Mouse (Mus musculus): ENCODE data around the gene Ddo. TPM values are rescaled to one million over a fixed set of nuclear protein-coding genes. Genes with fewer than 3 reads are reported as not detected.

The Ddo gene
- polyA plus RNA-seq, 1 experiment, result 11.0 TPM

DNA sequence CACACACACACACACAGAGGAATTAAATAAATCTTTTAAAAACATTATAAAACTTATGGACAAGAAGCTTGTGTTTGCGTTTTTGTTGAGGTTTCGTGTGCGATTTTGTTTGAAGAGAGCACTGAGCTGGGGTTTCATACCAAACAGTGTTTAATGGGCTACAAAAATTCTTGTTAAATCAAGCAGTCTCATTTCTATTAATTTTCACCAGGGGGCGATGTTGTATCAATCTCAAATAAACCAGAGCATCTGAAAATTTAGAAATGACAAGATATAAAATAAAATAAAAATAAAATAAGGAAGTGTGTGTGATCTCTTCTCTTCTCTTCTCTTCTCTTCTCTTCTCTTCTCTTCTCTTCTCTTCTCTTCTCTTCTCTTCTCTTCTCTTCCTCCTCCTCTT lies 19.8 kb downstream of the Ddo start:
- DNase-seq (ENCODE audit: extremely low spot score in 1 of 2, low spot score in 1 of 2), result peak in 1 of 2 experiments; percentile 74

DNA sequence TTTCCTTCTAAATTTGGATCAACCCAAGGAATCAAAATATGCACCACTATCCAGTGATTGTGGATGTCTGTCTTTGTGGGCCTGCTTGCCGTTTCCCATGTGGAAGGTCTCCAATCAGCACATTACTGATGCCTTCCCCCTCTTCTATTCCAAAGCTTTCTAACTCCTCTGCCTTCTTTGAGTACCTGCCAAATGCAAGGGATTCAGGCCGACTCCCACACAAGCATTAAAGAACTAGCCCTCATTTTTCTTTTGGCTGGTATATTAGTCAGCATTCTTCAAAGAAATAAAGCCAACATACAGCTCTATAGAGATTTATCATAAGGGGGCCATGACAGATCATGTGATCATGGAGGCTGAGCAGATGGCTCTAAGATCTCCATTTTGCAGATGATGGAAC lies 21.9 kb downstream of the Ddo start:
- no peak for DNase-seq (ENCODE audit: extremely low spot score in 1 of 2, low spot score in 1 of 2)

DNA sequence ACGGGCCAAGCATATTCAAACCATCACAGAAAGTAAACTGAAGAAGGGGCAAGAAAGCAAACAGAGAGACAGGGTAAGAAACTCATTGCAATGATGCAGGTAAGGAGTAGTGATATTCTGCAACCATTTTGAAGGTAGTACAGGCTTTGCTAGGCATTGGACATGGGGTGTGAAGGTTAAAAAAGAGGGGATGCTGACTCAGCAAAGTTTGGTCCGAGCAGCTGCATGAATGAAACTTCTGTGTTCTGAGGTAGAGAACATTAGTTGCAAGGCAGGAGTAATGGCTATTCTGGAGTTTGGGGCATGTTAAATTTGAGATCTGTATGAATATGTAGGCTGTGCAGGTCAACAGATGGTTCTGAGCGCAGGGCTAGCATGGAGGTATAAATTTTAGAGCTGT lies 35.5 kb downstream of the Ddo start:
- DNase-seq (ENCODE audit: extremely low spot score in 1 of 2, low spot score in 1 of 2), result no peak

DNA sequence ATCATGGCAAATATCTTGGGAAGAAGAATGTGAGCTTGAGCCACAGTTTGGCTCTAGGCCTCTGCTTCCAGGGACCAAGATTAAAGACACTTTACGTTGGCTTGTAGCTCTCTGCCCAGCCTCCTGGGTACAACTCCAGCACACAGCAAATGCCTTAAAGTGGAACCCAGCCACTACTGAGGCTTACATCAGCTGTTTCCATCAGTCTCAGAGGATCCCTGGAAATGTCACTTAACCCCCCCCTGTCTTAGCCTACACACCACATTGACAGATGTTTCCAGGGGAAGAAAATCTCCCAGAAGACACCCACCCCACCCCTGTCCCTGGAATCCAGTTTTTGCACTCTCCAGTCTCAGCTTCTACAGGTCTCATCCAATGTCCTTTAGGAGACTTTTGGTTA lies 37.1 kb downstream of the Ddo start:
- DNase-seq (ENCODE audit: extremely low spot score in 1 of 2, low spot score in 1 of 2), result no peak

DNA sequence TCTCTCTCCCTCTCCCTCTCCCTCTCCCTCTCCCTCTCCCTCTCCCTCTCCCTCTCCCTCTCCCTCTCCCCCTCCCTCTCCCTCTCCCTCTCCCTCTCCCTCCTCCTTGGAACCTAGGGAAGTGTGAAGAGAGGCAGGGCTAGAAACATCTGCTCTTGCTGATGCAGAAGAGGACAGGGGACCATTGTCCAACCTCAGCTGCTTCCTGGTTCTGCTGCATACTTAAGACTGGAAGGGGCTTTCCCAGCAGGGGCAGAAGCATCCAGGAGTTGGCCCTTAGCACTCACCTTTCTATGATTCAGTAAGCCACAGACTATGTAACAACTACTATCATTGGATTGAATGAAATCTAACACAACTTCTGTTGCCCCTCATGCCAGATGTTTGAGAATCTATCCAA lies 38.8 kb downstream of the Ddo start:
- no peak for DNase-seq (ENCODE audit: extremely low spot score in 1 of 2, low spot score in 1 of 2)

DNA sequence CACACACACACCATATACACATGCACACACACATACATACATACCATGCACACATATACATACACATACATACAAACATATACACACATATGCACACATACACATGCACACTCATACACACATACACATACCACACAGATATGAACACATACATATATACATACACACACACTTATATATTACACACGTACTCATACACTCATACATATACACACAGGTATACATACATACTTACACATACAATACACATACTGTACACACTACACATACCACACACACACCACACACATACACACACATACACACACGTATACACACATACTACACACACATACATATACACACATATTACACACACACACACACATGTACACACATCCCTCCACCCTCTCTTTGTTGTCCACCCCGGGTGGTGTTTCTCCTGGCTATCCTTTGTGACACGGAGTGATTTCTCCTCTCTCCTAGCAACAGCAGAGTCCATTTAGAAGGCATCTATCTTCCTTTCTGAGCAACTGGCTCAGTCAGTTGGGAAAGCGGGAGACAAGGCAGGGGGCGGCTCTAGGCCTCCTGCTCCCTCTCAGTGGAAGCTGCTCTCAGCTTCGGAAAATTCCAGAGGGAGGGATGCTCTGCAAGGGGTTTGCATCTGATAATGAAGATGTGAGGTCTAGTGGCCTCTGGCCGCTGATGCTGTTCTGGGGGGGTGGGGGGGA lies 42.9 kb downstream of the Ddo start:
- DNase-seq (ENCODE audit: extremely low spot score in 1 of 2, low spot score in 1 of 2), result no peak

- DNase-seq (ENCODE audit: extremely low spot score in 1 of 2, low spot score in 1 of 2), result no peak
Measured at GRCm38 (mm10) chr10:40673297-40673665, 43.5 kb downstream of the Ddo start.

DNA sequence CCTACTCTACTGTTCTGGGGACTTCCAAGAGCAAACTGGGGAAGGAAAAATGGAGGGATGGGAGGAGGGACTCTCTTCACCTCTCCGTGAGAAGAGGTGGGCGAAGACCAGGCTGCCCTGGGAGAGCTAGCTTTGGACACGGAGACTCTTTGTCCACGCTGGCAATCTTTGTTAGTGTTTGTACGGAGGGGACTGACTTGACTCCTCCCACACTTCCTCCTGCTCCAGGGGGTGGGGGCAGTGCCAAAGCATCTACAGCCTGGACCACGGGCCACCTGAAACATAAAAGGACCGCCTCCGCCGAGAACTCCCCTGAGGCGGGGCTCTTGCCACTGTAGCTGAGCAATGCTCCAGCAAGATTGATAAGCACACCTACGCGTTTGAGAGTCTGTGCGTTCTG lies 44.3 kb downstream of the Ddo start:
- no peak for DNase-seq (ENCODE audit: extremely low spot score in 1 of 2, low spot score in 1 of 2)

- no peak for DNase-seq (ENCODE audit: extremely low spot score in 1 of 2, low spot score in 1 of 2)
Measured at GRCm38 (mm10) chr10:40675921-40676320, 46.1 kb downstream of the Ddo start.

- no peak for DNase-seq (ENCODE audit: extremely low spot score in 1 of 2, low spot score in 1 of 2)
Measured at GRCm38 (mm10) chr10:40678477-40678876, 48.7 kb downstream of the Ddo start.

- DNase-seq (ENCODE audit: extremely low spot score in 1 of 2, low spot score in 1 of 2), result peak; percentile 85 to 88
Measured at GRCm38 (mm10) chr10:40682470-40682869, 52.7 kb downstream of the Ddo start.

GRCm38 (mm10) chr10:40683092-40683867 lies 53.5 kb downstream of the Ddo start, which contains the start of gene Mettl24:
TSS of gene Mettl24 (plus strand) at chr10:40683282.
- peak; percentile 52 to 77 for DNase-seq (ENCODE audit: extremely low spot score in 1 of 2, low spot score in 1 of 2)

GRCm38 (mm10) chr10:40683868-40684253 lies 54.0 kb downstream of the Ddo start:
- no peak for DNase-seq (ENCODE audit: extremely low spot score in 1 of 2, low spot score in 1 of 2)

- DNase-seq (ENCODE audit: extremely low spot score in 1 of 2, low spot score in 1 of 2), result peak; percentile 51 to 71
Measured at GRCm38 (mm10) chr10:40684326-40684725, 54.5 kb downstream of the Ddo start.

DNA sequence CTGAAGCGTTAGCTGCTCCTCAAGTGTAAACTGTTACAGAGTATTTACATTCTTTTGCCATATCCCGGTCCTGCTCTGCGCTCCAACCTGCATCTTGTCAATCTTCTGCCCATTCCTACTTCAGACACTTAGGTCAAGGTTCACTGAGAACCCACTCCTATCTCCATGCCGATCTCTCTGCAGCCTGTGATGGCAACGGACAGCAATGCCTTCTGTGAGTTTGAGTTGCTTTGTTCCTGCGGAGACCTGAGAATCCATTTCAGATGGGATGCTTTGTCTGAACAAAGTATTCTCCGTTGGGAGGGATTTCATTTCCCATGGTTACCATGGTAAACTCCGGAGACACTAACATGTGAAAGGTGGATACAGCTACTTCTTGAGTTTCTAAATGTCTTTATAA lies 55.8 kb downstream of the Ddo start:
- DNase-seq (ENCODE audit: extremely low spot score in 1 of 2, low spot score in 1 of 2), result no peak

GRCm38 (mm10) chr10:40686976-40687375 lies 57.2 kb downstream of the Ddo start:
- peak in 1 of 2 experiments; percentile 36 for DNase-seq (ENCODE audit: extremely low spot score in 1 of 2, low spot score in 1 of 2)

GRCm38 (mm10) chr10:40687407-40687806 lies 57.6 kb downstream of the Ddo start:
- DNase-seq (ENCODE audit: extremely low spot score in 1 of 2, low spot score in 1 of 2), result peak in 1 of 2 experiments; percentile 57

GRCm38 (mm10) chr10:40688266-40688665 lies 58.5 kb downstream of the Ddo start:
- peak; percentile 89 for DNase-seq (ENCODE audit: extremely low spot score in 1 of 2, low spot score in 1 of 2)

DNA sequence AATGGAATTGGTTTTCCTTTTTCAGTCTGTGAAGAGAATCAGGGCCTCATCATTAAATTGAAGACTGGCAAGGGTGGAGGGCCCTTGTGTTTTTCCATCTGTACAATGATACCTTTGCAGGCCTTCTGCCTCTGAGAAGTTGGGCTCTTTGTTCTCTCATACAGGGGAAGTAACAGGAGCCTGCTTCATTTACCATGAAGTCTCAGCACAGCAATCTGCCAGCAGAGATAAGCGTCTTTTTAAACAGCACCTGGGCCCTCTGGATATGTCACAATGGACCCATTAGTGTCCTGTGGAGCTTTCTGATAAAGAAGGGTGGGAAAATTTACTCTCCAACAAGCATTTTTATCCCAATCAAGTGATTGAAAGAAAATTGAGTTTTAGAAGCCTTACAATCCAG lies 59.1 kb downstream of the Ddo start:
- DNase-seq (ENCODE audit: extremely low spot score in 1 of 2, low spot score in 1 of 2), result no peak

DNA sequence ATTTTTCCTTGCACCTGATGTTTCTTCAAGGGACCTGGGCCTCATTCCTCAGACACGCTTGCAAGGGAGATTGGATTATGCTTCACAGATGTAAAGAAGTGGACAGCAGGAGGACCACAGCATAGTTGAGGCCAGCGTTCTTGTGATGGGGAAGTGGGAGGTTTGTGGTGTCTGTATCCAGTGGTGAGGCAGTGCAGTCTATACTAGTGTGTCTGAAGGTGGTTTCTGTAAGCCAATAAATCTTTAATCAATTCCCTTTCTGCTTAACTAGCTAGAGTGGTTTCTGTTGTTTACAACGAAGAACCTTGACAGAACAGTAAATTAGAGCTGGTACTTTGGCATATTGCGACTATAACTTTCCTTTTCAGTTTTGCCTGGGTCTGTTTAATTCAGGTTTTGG lies 68.8 kb downstream of the Ddo start:
- no peak for DNase-seq (ENCODE audit: extremely low spot score in 1 of 2, low spot score in 1 of 2)

- DNase-seq (ENCODE audit: extremely low spot score in 1 of 2, low spot score in 1 of 2), result no peak
Measured at GRCm38 (mm10) chr10:40711127-40711526, 81.3 kb downstream of the Ddo start.

DNA sequence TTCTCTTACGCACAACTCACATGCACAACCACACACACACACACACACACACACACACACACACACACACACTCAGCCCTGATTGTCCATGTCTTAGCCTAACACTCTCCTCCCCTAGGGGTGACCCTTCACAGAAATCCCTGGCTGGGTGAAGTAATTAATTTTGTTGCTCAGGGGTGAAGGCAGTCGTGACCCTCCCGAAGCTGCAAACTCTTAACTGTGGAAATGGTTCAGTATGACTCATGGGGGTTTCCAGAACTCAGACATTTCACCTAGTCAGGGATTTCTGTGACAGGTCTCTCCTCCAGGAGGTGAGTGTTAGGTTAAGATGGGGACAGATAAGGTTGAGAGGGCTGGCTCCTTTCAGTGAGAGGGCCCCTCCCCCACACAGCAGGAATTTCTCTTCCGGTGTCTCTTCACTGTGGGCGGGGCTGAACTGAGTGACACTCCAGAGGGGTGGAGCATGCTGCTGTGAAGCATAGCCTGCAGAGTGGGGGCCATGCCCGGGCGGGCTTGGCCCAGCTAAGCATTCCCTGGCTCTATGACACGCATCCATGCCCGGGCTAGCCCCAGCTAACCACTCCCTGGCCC lies 83.3 kb downstream of the Ddo start:
- no peak for DNase-seq (ENCODE audit: extremely low spot score in 1 of 2, low spot score in 1 of 2)

All from frontal cortex, adult 2 months (tissue).